Mouse (Mus musculus): ENCODE measurements around the gene C330007P06Rik. TPM values are rescaled to one million over a fixed set of nuclear protein-coding genes. Genes with fewer than 3 reads are reported as not detected.
A peak's percentile ranks its signal among the peaks of the same experiment; 100 is the strongest.
"Not testable (repeated sequence)": the region's sequence is repeated elsewhere in the genome, so short reads cannot be mapped to it uniquely, and the experiment has no call there.

Gene C330007P06Rik
- polyA plus RNA-seq, 1 experiment, result 6.3 TPM

GRCm38 (mm10) chrX:36799131-36799879 is 74.6 kb downstream of the C330007P06Rik start:
- H3K27me3 ChIP-seq (ENCODE audit: control insufficient read depth, insufficient read depth, insufficient read length), result no peaks in the 10 kb centered on the region

GRCm38 (mm10) chrX:36796734-36797133 is 77.2 kb downstream of the C330007P06Rik start:
- Histone ChIP-seq H3ac (ENCODE audit: control insufficient read depth, insufficient read length, low read depth) (peak overlapping the region; percentile 76), H3K79me2 (ENCODE audit: control insufficient read depth, insufficient read depth) (peaks cover 21% of the 10 kb centered on the region), H3K4me3 (ENCODE audit: insufficient read depth, poor library complexity, severe bottlenecking) (peak overlapping the region; percentile 74), H3K36me3 (ENCODE audit: control insufficient read depth, insufficient read depth) (peaks cover 20% of the 10 kb centered on the region)
- not testable (repeated sequence) for H3K27me3 ChIP-seq (ENCODE audit: control insufficient read depth, insufficient read depth, insufficient read length); H3K79me3 ChIP-seq (ENCODE audit: low read depth)

More at GRCm38 (mm10) chrX:36799131-36799879, 74.6 kb downstream of the C330007P06Rik start:
- H3K79me3 ChIP-seq (ENCODE audit: low read depth), result peaks cover 4% of the 10 kb centered on the region
- peaks cover 20% of the 10 kb centered on the region for H3K36me3 ChIP-seq (ENCODE audit: control insufficient read depth, insufficient read depth)
- no peak overlapping the region for H3ac ChIP-seq (ENCODE audit: control insufficient read depth, insufficient read length, low read depth)
- TF ChIP-seq CEBPB (IDR thresholded peaks at IDR 0.05; ENCODE audit: low read depth) (no peak), USF1 (IDR thresholded peaks at IDR 0.05; ENCODE audit: low read depth) (no peak), CTCF (IDR thresholded peaks at IDR 0.05; ENCODE audit: control insufficient read depth, insufficient read depth, insufficient read length) (no peak), MYOG (IDR thresholded peaks at IDR 0.05; ENCODE audit: control insufficient read depth, extremely low read depth, insufficient read length) (no peak), MAX (IDR thresholded peaks at IDR 0.05) (no peak), MYOD1 (IDR thresholded peaks at IDR 0.05; ENCODE audit: control insufficient read depth, insufficient read length, low read depth) (no peak), FOSL1 (IDR thresholded peaks at IDR 0.05; ENCODE audit: insufficient read depth, low read length, poor library complexity, severe bottlenecking) (no peak)
- peaks cover 21% of the 10 kb centered on the region for H3K79me2 ChIP-seq (ENCODE audit: control insufficient read depth, insufficient read depth)
- H3K4me3 ChIP-seq (ENCODE audit: insufficient read depth, poor library complexity, severe bottlenecking), result no peak overlapping the region

- H3K79me2 ChIP-seq (ENCODE audit: control insufficient read depth, insufficient read depth), result peaks cover 21% of the 10 kb centered on the region
- no peaks in the 10 kb centered on the region for H3K27me3 ChIP-seq (ENCODE audit: control insufficient read depth, insufficient read depth, insufficient read length)
- peak overlapping the region; percentile 74 for H3K4me3 ChIP-seq (ENCODE audit: insufficient read depth, poor library complexity, severe bottlenecking)
- H3ac ChIP-seq (ENCODE audit: control insufficient read depth, insufficient read length, low read depth), result peak overlapping the region; percentile 76
- H3K79me3 ChIP-seq (ENCODE audit: low read depth), result peaks cover 4% of the 10 kb centered on the region
- TF ChIP-seq MYOG (IDR thresholded peaks at IDR 0.05; ENCODE audit: control insufficient read depth, extremely low read depth, insufficient read length) (no peak), MAX (IDR thresholded peaks at IDR 0.05) (peak; percentile 67), CTCF (IDR thresholded peaks at IDR 0.05; ENCODE audit: control insufficient read depth, insufficient read depth, insufficient read length) (peak; percentile 92)
- peaks cover 20% of the 10 kb centered on the region for H3K36me3 ChIP-seq (ENCODE audit: control insufficient read depth, insufficient read depth)
Measured at GRCm38 (mm10) chrX:36796163-36796581, 77.7 kb downstream of the C330007P06Rik start.

GRCm38 (mm10) chrX:36795424-36796162 is 78.3 kb downstream of the C330007P06Rik start, which contains the start of gene Slc25a5:
Gene Slc25a5, plus strand, starts transcription at chrX:36795651.
- H3ac ChIP-seq (ENCODE audit: control insufficient read depth, insufficient read length, low read depth), result peak within 1 kb of the TSS; percentile 76
- H3K4me3 ChIP-seq (ENCODE audit: insufficient read depth, poor library complexity, severe bottlenecking), result peak within 1 kb of the TSS; percentile 74
- no peak for TF ChIP-seq FOSL1 (IDR thresholded peaks at IDR 0.05; ENCODE audit: insufficient read depth, low read length, poor library complexity, severe bottlenecking)
- no peak for TF ChIP-seq CEBPB (IDR thresholded peaks at IDR 0.05; ENCODE audit: low read depth)
- no peak for TF ChIP-seq USF1 (IDR thresholded peaks at IDR 0.05; ENCODE audit: low read depth)
- TF ChIP-seq MYOG (IDR thresholded peaks at IDR 0.05; ENCODE audit: control insufficient read depth, extremely low read depth, insufficient read length), result no peak
- no peak for TF ChIP-seq MAX (IDR thresholded peaks at IDR 0.05)
- no peak for TF ChIP-seq CTCF (IDR thresholded peaks at IDR 0.05; ENCODE audit: control insufficient read depth, insufficient read depth, insufficient read length)
- no peak for TF ChIP-seq MYOD1 (IDR thresholded peaks at IDR 0.05; ENCODE audit: control insufficient read depth, insufficient read length, low read depth)
- H3K79me3 ChIP-seq (ENCODE audit: low read depth), result peaks cover 4% of the 10 kb centered on the region
- peaks cover 21% of the 10 kb centered on the region for H3K79me2 ChIP-seq (ENCODE audit: control insufficient read depth, insufficient read depth)
- no peaks in the 10 kb centered on the region for H3K27me3 ChIP-seq (ENCODE audit: control insufficient read depth, insufficient read depth, insufficient read length)
- peaks cover 20% of the 10 kb centered on the region for H3K36me3 ChIP-seq (ENCODE audit: control insufficient read depth, insufficient read depth)

- H3K36me3 ChIP-seq (ENCODE audit: control insufficient read depth, insufficient read depth), result peaks cover 20% of the 10 kb centered on the region
- H3K27me3 ChIP-seq (ENCODE audit: control insufficient read depth, insufficient read depth, insufficient read length), result no peaks in the 10 kb centered on the region
- TF ChIP-seq USF1 (IDR thresholded peaks at IDR 0.05; ENCODE audit: low read depth) (no peak), MYOD1 (IDR thresholded peaks at IDR 0.05; ENCODE audit: control insufficient read depth, insufficient read length, low read depth) (no peak), MYOG (IDR thresholded peaks at IDR 0.05; ENCODE audit: control insufficient read depth, extremely low read depth, insufficient read length) (no peak), FOSL1 (IDR thresholded peaks at IDR 0.05; ENCODE audit: insufficient read depth, low read length, poor library complexity, severe bottlenecking) (no peak), CTCF (IDR thresholded peaks at IDR 0.05; ENCODE audit: control insufficient read depth, insufficient read depth, insufficient read length) (no peak), MAX (IDR thresholded peaks at IDR 0.05) (no peak), CEBPB (IDR thresholded peaks at IDR 0.05; ENCODE audit: low read depth) (no peak)
- peaks cover 4% of the 10 kb centered on the region for H3K79me3 ChIP-seq (ENCODE audit: low read depth)
- H3K4me3 ChIP-seq (ENCODE audit: insufficient read depth, poor library complexity, severe bottlenecking), result no peak overlapping the region
- peaks cover 21% of the 10 kb centered on the region for H3K79me2 ChIP-seq (ENCODE audit: control insufficient read depth, insufficient read depth)
- H3ac ChIP-seq (ENCODE audit: control insufficient read depth, insufficient read length, low read depth), result no peak overlapping the region
Measured at GRCm38 (mm10) chrX:36794571-36794970, 79.3 kb downstream of the C330007P06Rik start.

Measured in C2C12 (cell line).